Mouse (Mus musculus) cerebellum, adult 8-10 months (tissue): ENCODE data around the gene Mtfr1l.

Experiments used
- DNase-seq: peaks from one replicate; pipeline ENCODE4 v3.0.0; 2022

The Mtfr1l gene

DNA sequence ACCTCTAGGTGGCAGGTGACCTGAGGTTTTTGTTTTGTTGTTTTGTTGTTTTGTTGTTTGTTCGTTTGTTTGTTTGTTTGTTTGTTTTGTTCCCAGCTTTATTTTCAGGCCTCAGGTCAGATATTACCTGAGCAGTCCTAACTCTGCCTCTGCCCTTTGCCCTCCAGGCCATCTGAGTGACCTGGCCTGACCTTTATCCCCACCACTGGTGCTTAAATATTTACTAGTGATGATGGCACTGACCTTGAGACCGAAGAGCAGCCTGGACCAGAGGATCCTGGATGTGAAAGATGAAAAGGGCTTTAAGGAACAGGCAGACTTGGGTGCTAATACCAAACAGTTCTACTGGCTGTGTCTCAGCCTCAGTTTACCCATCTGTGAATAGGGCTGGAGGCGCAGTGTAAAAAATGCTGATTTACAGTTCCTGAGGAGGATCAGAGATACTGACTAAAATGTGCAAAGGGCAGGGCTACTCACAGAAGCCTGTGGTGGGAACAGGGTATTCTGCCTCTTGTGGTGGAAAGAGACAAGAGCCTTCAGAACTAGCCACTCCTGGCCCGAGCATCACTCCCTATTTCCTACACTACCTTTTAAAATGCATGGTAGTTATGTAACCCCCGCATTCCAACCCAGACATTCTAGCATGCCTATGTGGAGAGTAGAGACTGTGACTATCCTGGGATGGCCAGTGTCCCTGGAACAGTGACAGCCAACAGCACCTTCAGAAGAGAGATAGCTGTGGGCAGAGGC, 49.9 kb downstream of the Mtfr1l start:
- DNase-seq: peak; percentile 45

DNA sequence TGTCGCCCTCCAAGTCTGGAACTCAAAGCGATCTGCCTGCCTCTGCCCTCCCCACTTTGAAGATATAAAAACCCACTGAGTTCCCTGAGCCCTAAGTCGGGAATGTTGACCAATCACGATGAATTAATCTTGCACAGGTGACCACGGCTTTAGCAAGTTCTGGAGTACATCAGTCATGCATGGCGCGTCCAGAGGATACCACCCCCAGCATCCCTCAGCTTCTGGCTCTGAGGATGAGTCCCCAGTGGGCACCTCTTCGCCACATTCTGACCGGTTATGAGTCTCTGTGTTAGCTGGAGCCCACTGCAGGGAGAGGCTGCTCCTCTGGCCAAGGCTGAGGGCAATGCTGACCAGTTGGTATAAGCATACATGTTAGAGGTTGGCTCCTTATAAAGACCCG, 51.0 kb downstream of the Mtfr1l start:
- peak; percentile 67 for DNase-seq

GRCm38 (mm10) chr4:134483696-134484095, 51.5 kb downstream of the Mtfr1l start:
- DNase-seq: peak; percentile 87

DNA sequence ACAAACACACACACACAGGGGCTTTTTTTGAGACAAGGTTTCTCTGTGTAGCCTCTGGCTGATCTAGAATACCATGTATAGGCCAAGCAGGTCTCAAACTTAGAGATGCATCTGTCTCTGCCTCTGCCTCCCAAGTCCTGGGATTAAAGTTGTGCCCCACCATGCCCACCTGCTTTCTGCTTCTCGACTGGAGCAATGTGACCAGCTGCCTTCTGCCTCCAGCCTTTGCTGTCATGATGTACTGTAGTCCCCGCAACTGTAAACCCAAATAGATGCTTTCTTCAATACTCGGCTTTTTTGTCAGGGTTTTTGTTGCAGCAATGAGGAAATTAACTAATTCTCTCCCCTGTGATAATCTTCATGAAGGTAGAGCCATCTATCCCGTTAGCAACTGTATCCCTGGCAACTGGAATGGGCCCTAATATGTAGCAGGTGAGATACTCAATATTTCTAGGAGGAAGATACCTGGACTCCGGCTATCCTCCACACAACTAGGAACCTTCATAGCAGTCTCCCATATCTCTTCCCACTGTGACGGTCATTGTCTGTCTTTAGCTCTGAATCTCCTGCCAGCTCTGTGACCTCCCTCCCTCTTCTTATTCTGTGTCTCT, 52.0 kb downstream of the Mtfr1l start:
- peak; percentile 67 for DNase-seq

GRCm38 (mm10) chr4:134482442-134482841, 52.7 kb downstream of the Mtfr1l start:
- DNase-seq: peak; percentile 54

DNA sequence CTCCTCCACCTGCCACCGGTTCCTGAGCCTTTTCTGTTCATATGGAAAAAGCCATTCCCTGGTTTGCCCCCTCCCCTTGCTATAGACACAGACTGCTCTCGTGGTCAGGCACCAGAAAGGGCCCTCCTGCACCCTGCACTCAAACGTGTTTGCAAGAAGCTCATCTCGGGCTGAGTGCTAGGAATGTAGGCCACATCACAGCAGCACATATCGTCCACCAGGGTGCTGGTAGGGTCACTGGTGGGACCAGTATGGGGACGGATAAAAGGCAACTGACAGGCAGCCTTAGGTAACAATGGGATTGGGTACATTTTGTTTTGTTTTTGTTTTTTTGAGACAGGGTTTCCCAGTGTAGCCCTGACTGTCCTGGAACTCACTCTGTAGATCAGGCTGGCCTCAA, 53.9 kb downstream of the Mtfr1l start:
- no peak for DNase-seq

DNA sequence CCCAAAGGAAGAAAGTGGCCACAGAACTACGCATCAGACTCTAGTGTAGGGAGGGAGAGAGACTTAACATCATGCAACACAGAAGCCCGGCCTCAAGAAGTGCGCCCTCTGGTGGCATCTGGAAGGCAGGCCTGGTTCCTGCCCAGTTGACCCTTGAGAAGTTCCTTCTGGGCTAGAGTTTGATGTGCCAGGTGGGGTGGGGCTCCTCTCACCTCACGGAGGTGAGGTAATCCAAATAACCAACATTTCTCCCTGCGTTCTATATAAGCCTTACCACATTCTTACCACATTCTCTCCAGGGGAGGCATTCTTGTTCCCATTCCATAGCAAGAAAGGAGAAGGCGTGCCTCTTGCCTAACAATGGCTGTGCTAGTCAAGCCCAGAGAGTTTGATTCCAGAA, 54.3 kb downstream of the Mtfr1l start:
- DNase-seq: peak; percentile 79

GRCm38 (mm10) chr4:134479839-134480238, 55.3 kb downstream of the Mtfr1l start:
- DNase-seq: no peak

GRCm38 (mm10) chr4:134478031-134478430, 57.2 kb downstream of the Mtfr1l start:
- DNase-seq: peak; percentile 98

- DNase-seq: peak; percentile 64
Observed at GRCm38 (mm10) chr4:134476899-134477298, 58.3 kb downstream of the Mtfr1l start.
